Mouse (Mus musculus) stomach, embryonic 16.5 days (tissue): ENCODE results near the gene Cldn34b4. TPM values are rescaled to one million over a fixed set of nuclear protein-coding genes. Genes with fewer than 3 reads are reported as not detected.

Experiments
- ATAC-seq: fragments of 200-750 bp; cut with Nextera tagmentation; 2 replicates; pipeline ENCODE4 v1.8.0; 2017; ENCODE audit warnings: moderate number of reproducible peaks, moderate TSS enrichment; ENCODE audit not compliant: insufficient read depth, low FRiP score
- H3K27ac ChIP-seq: fragments of 300-500 bp; sonication (generic); 2 replicates; pipeline ENCODE4 v1.5.1; 2014; ENCODE audit warnings: low read length
- H3K27me3 ChIP-seq: fragments of 300-500 bp; sonication (generic); 2 replicates; pipeline ENCODE4 v1.6.1; 2014; ENCODE audit warnings: low read length, control low read depth, mixed read lengths; ENCODE audit not compliant: control insufficient read depth, insufficient read depth
- H3K36me3 ChIP-seq: fragments of 300-500 bp; sonication (generic); 2 replicates; pipeline ENCODE4 v1.6.1; 2014; ENCODE audit warnings: low read length; ENCODE audit not compliant: control insufficient read depth, insufficient read depth
- H3K4me1 ChIP-seq: fragments of 300-500 bp; sonication (generic); 2 replicates; pipeline ENCODE4 v1.6.1; 2014; ENCODE audit warnings: low read length, control low read depth, mixed read lengths; ENCODE audit not compliant: control insufficient read depth, insufficient read depth
- H3K4me2 ChIP-seq: fragments of 300-500 bp; sonication (generic); 2 replicates; pipeline ENCODE4 v1.6.1; 2014; ENCODE audit warnings: low read depth, low read length, mixed read lengths
- H3K4me3 ChIP-seq: fragments of 300-500 bp; sonication (generic); replicated peaks from 2 replicates; pipeline ENCODE4 v1.5.1; 2014; ENCODE audit warnings: mild to moderate bottlenecking, low read length
- H3K9ac ChIP-seq: fragments of 300-500 bp; sonication (generic); 2 replicates; pipeline ENCODE4 v1.6.1; 2014; ENCODE audit warnings: low read length
- H3K9me3 ChIP-seq: fragments of 300-500 bp; sonication (generic); replicated peaks from 2 replicates; pipeline ENCODE4 v1.6.1; 2016; ENCODE audit warnings: low read length, control low read depth; ENCODE audit not compliant: control insufficient read depth
- WGBS: fragments of 180-500 bp; shearing (Covaris S2); extraction: QIAGEN DNeasy Blood & Tissue Kit; methylation state at CpG from one replicate; pipeline ENCODE4 v1.1.7; 2014; 5-methylcytosine and 5-hydroxymethylcytosine counted together
- polyA plus RNA-seq: library from polyadenylated mRNA; unstranded; fragments of >200 nt; fragmentation: Nextera tagmentation; extraction: Ambion mirVana; gene quantifications from 2 replicates; pipeline ENCODE4 v1.2.1, GENCODE M21; 2015

The Cldn34b4 gene
- polyA plus RNA-seq: not detected in 2 replicates

- Histone ChIP-seq H3K4me2 (no peak within 1 kb of the TSS), H3K36me3 (no peaks in the 10 kb centered on the region), H3K9me3 (no peaks in the 10 kb centered on the region), H3K4me1 (no peaks in the 10 kb centered on the region), H3K27ac (no peak within 1 kb of the TSS), H3K4me3 (no peak within 1 kb of the TSS), H3K9ac (no peak within 1 kb of the TSS), H3K27me3 (no peaks in the 10 kb centered on the region)
- WGBS: 89% methylated on average over 3 of the region's 3 CpGs
- no peak for ATAC-seq
Measured at GRCm38 (mm10) chrX:76393050-76393449, at the start of gene Cldn34b4. Cldn34b4 (plus strand) TSS chrX:76393350.

Other genes starting within 250 kb of the Cldn34b4 start
- not detected in 2 replicates for gene Cldn34b3, start 129.0 kb upstream of the Cldn34b4 start, polyA plus RNA-seq
- gene Cldn34d, start 209.6 kb downstream of the Cldn34b4 start, polyA plus RNA-seq: not detected in 2 replicates